Mouse (Mus musculus) limb, embryonic 13.5 days (tissue): Measurements from ENCODE around the gene Clec14a. TPM values are rescaled to one million over a fixed set of nuclear protein-coding genes. Genes with fewer than 3 reads are reported as not detected.
"Not testable (repeated sequence)": the region's sequence is repeated elsewhere in the genome, so short reads cannot be mapped to it uniquely, and the experiment has no call there.

Experiments used
- ATAC-seq: fragments of 200-750 bp; cut with Nextera tagmentation; 2 replicates; pipeline ENCODE4 v1.8.0; 2017; ENCODE audit warnings: low read depth, moderate number of reproducible peaks, moderate TSS enrichment; ENCODE audit not compliant: low FRiP score
- H3K27ac ChIP-seq: fragments of 300-500 bp; sonication (generic); 2 replicates; pipeline ENCODE4 v1.5.1; 2015; ENCODE audit warnings: inconsistent platforms, mild to moderate bottlenecking, moderate library complexity
- H3K27me3 ChIP-seq: fragments of 300-500 bp; sonication (generic); 2 replicates; pipeline ENCODE4 v1.6.1; 2015; ENCODE audit warnings: mild to moderate bottlenecking, inconsistent platforms
- H3K36me3 ChIP-seq: fragments of 300-500 bp; sonication (generic); 2 replicates; pipeline ENCODE4 v1.6.1; 2015; ENCODE audit warnings: inconsistent platforms, mild to moderate bottlenecking, moderate library complexity
- H3K4me1 ChIP-seq: fragments of 300-500 bp; sonication (generic); 2 replicates; pipeline ENCODE4 v1.6.1; 2015; ENCODE audit warnings: inconsistent platforms
- H3K4me2 ChIP-seq: fragments of 300-500 bp; sonication (generic); replicated peaks from 2 replicates; pipeline ENCODE4 v1.6.1; 2015; ENCODE audit warnings: inconsistent platforms, mild to moderate bottlenecking, moderate library complexity
- H3K4me3 ChIP-seq: fragments of 300-500 bp; sonication (generic); 2 replicates; pipeline ENCODE4 v1.5.1; 2015; ENCODE audit warnings: moderate library complexity, mild to moderate bottlenecking, inconsistent platforms
- H3K9ac ChIP-seq: fragments of 300-500 bp; sonication (generic); 2 replicates; pipeline ENCODE4 v1.6.1; 2015; ENCODE audit warnings: mild to moderate bottlenecking, inconsistent platforms
- H3K9me3 ChIP-seq: fragments of 300-500 bp; sonication (generic); 2 replicates; pipeline ENCODE4 v1.6.1; 2016; ENCODE audit warnings: inconsistent platforms
- WGBS: fragments of 180-500 bp; shearing (Covaris S2); methylation state at CpG from one replicate; pipeline ENCODE4 v1.1.7; 2015; 5-methylcytosine and 5-hydroxymethylcytosine counted together
- polyA plus RNA-seq: library from polyadenylated mRNA; unstranded; fragments of >200 nt; fragmentation: Nextera tagmentation; extraction: Ambion mirVana; gene quantifications from 2 replicates; pipeline ENCODE4 v1.2.1, GENCODE M21; 2015

The Clec14a gene
- polyA plus RNA-seq: 15.0 and 15.4 TPM in 2 replicates

- H3K9ac ChIP-seq: peak within 1 kb of the TSS; percentile 75
- peak; percentile 88 for ATAC-seq
These were observed at the start of gene Clec14a for GRCm38 (mm10) chr12:58268563-58269501. TSS of gene Clec14a (minus strand) at chr12:58269290.

DNA sequence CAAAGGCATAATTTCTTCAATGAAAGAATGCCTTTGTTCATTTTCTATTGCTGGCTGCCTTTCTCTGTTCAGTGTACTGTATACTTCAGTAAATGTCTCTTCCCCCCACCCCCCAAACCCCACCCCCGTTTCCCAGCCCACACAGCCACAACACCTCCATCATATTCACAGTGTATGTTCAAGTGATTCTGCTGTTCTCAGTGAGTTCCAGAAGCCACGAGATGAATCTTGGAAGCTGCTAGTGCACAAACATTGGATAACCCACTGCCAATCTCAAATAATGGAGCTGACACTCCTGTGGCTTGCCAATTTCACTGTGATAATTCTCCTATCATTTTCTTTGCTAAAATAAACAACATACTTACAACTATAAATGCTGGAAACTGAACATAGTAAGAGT, 38.7 kb upstream of the Clec14a start:
- no peak for ATAC-seq
- Histone ChIP-seq H3K27me3 (no peaks in the 10 kb centered on the region), H3K4me3 (no peak overlapping the region), H3K9ac (no peak overlapping the region), H3K36me3 (no peaks in the 10 kb centered on the region), H3K9me3 (no peaks in the 10 kb centered on the region), H3K27ac (no peak overlapping the region), H3K4me2 (no peak overlapping the region), H3K4me1 (no peaks in the 10 kb centered on the region)
- 75% methylated on average over 2 of the region's 2 CpGs for WGBS

More at GRCm38 (mm10) chr12:58268563-58269501, at the start of gene Clec14a:
- no peaks in the 10 kb centered on the region for H3K27me3 ChIP-seq
- H3K27ac ChIP-seq: peak within 1 kb of the TSS; percentile 97
- H3K36me3 ChIP-seq: no peaks in the 10 kb centered on the region
- 2% methylated on average over 32 of the region's 32 CpGs for WGBS
- H3K4me1 ChIP-seq: peaks cover 34% of the 10 kb centered on the region
- peak within 1 kb of the TSS; percentile 49 for H3K4me3 ChIP-seq
- H3K9me3 ChIP-seq: no peaks in the 10 kb centered on the region
- H3K4me2 ChIP-seq: peak within 1 kb of the TSS; percentile 76

- H3K36me3 ChIP-seq, H3K4me3 ChIP-seq, H3K27me3 ChIP-seq, H3K27ac ChIP-seq, H3K9me3 ChIP-seq, H3K4me1 ChIP-seq, H3K4me2 ChIP-seq, H3K9ac ChIP-seq, ATAC-seq: not testable (repeated sequence)
- WGBS: 71% methylated on average over 8 of the region's 8 CpGs
These were observed 37.3 kb upstream of the Clec14a start for GRCm38 (mm10) chr12:58306402-58306801.

GRCm38 (mm10) chr12:58305567-58305966, 36.5 kb upstream of the Clec14a start:
- no peak for ATAC-seq
- H3K4me1 ChIP-seq: no peaks in the 10 kb centered on the region
- no peaks in the 10 kb centered on the region for H3K27me3 ChIP-seq
- no peaks in the 10 kb centered on the region for H3K9me3 ChIP-seq
- H3K4me2 ChIP-seq: no peak overlapping the region
- H3K36me3 ChIP-seq: no peaks in the 10 kb centered on the region
- WGBS: 68% methylated on average over 2 of the region's 2 CpGs
- no peak overlapping the region for H3K4me3 ChIP-seq
- no peak overlapping the region for H3K27ac ChIP-seq
- no peak overlapping the region for H3K9ac ChIP-seq

DNA sequence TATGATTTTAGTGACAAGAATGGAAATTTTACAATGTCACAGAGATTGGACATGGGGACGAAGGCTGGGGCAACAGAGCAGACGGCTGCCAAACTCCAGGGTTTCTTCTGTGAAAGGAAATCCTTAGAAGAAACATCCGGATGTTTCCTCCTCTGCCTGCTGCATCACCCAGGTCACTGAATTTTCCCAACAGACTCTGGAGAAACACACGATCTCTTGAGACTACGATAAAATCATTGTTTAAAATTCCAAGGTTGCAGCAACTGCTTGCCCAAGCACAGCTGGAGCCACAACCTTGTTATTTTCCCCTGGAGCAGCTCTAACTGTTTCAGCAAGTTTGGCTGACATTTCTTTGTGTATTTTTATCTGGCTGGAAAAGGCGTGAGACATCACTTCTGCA, 27.9 kb upstream of the Clec14a start:
- no peaks in the 10 kb centered on the region for H3K27me3 ChIP-seq
- WGBS: 78% methylated on average over 6 of the region's 6 CpGs
- no peak overlapping the region for H3K4me3 ChIP-seq
- no peaks in the 10 kb centered on the region for H3K9me3 ChIP-seq
- H3K36me3 ChIP-seq: no peaks in the 10 kb centered on the region
- no peaks in the 10 kb centered on the region for H3K4me1 ChIP-seq
- H3K4me2 ChIP-seq: no peak overlapping the region
- no peak overlapping the region for H3K27ac ChIP-seq
- H3K9ac ChIP-seq: no peak overlapping the region
- ATAC-seq: no peak

DNA sequence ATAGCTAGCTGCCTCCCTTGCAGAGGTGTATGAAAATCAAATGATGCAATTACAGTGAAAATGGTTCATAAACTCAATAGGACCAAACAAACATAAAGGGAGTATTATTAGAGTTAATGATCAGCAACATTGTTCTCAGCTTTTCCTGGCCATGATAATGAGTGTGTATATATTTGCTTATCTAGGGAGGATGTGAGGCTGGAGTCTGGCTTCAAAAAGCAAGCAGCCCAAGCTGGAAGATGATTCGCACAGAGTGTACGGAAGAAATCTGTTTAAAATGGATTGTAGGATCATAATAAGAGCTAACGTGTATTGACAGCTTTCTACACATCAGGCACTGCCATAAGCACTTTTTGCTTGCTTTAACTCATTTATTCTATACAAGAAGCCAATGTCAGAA, 16.8 kb upstream of the Clec14a start:
- WGBS: 92% methylated on average over 3 of the region's 3 CpGs
- no peaks in the 10 kb centered on the region for H3K27me3 ChIP-seq
- no peaks in the 10 kb centered on the region for H3K9me3 ChIP-seq
- no peak overlapping the region for H3K9ac ChIP-seq
- no peak overlapping the region for H3K27ac ChIP-seq
- no peaks in the 10 kb centered on the region for H3K36me3 ChIP-seq
- no peak overlapping the region for H3K4me3 ChIP-seq
- H3K4me1 ChIP-seq: 0 out of 2 replicates have a peak, but pooled peaks cover 2% of the 10 kb centered on the region
- H3K4me2 ChIP-seq: no peak overlapping the region
- no peak for ATAC-seq

DNA sequence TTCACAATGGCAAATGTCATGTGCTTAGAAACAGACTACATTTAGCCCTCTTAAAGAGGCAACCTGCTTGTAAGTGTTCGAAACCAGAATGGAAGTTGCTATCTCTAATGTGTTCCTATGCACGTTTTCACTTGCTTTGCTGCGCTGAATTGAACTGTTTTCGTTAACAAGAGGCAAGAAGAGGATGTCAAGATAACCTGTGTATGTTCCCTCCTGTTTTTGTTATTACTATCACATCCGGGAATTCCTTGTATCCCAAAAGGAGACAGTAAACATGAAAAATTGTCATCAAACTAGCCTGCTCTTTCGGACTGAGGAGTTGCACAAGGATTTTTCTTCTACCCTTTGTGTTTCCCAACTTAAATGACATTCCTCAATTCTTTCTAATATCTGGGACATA, 1.4 kb upstream of the Clec14a start:
- Histone ChIP-seq H3K27me3 (no peaks in the 10 kb centered on the region), H3K9ac (no peak overlapping the region), H3K4me1 (peaks cover 34% of the 10 kb centered on the region), H3K9me3 (no peaks in the 10 kb centered on the region), H3K27ac (no peak overlapping the region), H3K4me2 (no peak overlapping the region), H3K4me3 (no peak overlapping the region), H3K36me3 (no peaks in the 10 kb centered on the region)
- 90% methylated on average over 6 of the region's 6 CpGs for WGBS
- no peak for ATAC-seq

DNA sequence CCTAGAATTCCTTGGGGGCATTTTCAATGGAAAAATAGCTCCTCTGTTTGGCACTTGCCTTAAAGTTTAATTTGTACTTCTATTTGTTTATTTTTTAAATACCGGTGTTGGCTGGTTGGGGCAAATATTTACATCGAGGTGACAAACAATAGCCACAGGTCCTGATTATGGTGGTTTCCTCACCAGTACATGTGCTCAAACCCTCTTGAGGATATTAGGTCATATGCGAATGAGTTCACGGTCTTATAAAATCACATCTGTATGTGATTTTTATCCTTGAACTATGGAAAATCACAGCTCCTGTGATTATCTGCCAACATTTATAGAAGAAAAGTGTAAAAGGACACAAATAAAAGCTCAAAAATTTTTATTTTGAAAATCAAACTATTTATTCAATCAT, 415 bp upstream of the Clec14a start:
- peak overlapping the region; percentile 97 for H3K27ac ChIP-seq
- H3K27me3 ChIP-seq: no peaks in the 10 kb centered on the region
- no peaks in the 10 kb centered on the region for H3K9me3 ChIP-seq
- WGBS: 30% methylated on average over 4 of the region's 4 CpGs
- H3K9ac ChIP-seq: no peak overlapping the region
- peak; percentile 59 for ATAC-seq
- peak overlapping the region; percentile 76 for H3K4me2 ChIP-seq
- H3K4me3 ChIP-seq: no peak overlapping the region
- no peaks in the 10 kb centered on the region for H3K36me3 ChIP-seq
- H3K4me1 ChIP-seq: peaks cover 34% of the 10 kb centered on the region

DNA sequence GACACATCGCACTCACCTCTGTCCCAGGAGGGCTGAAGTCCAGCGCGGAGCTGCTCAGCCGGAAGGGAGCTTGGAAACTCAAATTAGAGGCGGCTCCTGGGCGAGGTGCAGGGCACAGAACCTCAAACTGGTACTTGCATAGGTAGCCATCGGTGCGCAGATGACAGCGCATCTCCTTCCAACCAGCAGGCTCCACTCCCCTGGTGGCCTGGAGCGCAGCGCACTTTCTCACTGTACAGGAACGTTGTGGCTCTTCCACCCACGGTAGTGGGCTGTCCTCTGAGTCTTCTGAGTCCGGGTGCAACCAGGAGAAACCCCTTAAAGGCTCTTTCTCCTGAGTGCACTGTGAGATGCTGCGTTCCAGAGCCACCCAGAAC, 916 bp downstream of the Clec14a start:
- Histone ChIP-seq H3K9ac (peak overlapping the region; percentile 75), H3K36me3 (no peaks in the 10 kb centered on the region), H3K27me3 (no peaks in the 10 kb centered on the region), H3K4me1 (peaks cover 34% of the 10 kb centered on the region), H3K9me3 (no peaks in the 10 kb centered on the region), H3K4me2 (peak overlapping the region; percentile 76), H3K4me3 (peak overlapping the region; percentile 49), H3K27ac (peak overlapping the region; percentile 97)
- WGBS: 5% methylated on average over 15 of the region's 15 CpGs
- ATAC-seq: peak; percentile 58

DNA sequence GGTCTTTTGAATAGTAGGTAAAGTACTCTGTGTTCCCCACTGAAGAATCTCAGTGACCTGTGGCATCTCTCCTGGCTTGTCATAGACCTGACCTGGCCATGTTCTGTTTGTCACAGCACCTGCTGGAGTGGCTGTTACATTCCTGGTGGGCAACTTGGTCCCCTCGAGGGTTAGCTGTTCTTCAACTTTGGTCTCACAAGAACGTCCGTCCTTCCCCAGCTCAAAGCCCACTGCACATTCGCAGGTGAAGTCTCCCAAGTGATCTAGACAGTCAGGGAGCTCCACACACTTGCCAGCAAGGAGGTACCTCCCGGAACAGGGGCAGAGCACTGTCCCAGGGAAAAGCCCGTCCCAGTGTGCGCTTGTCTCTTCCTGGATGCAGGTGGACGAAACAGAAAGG, 1.3 kb downstream of the Clec14a start:
- Histone ChIP-seq H3K9me3 (no peaks in the 10 kb centered on the region), H3K4me3 (peak overlapping the region; percentile 49), H3K4me2 (peak overlapping the region; percentile 76), H3K27me3 (no peaks in the 10 kb centered on the region), H3K36me3 (no peaks in the 10 kb centered on the region), H3K4me1 (peaks cover 34% of the 10 kb centered on the region), H3K9ac (peak overlapping the region; percentile 75), H3K27ac (peak overlapping the region; percentile 97)
- 34% methylated on average over 8 of the region's 8 CpGs for WGBS
- ATAC-seq: no peak

GRCm38 (mm10) chr12:58251901-58252300, 17.2 kb downstream of the Clec14a start:
- Histone ChIP-seq H3K9ac (no peak overlapping the region), H3K4me3 (no peak overlapping the region), H3K27ac (no peak overlapping the region), H3K4me1 (no peaks in the 10 kb centered on the region), H3K9me3 (no peaks in the 10 kb centered on the region), H3K36me3 (no peaks in the 10 kb centered on the region), H3K4me2 (no peak overlapping the region), H3K27me3 (no peaks in the 10 kb centered on the region)
- 90% methylated on average over 1 of the region's 1 CpGs for WGBS
- ATAC-seq: no peak

- H3K36me3 ChIP-seq: no peaks in the 10 kb centered on the region
These were observed 36.6 kb downstream of the Clec14a start for GRCm38 (mm10) chr12:58232489-58232888.

More at GRCm38 (mm10) chr12:58232489-58232888, 36.6 kb downstream of the Clec14a start:
- Histone ChIP-seq H3K4me1 (no peaks in the 10 kb centered on the region), H3K9ac (no peak overlapping the region), H3K27ac (no peak overlapping the region), H3K4me3 (no peak overlapping the region), H3K27me3 (no peaks in the 10 kb centered on the region), H3K9me3 (no peaks in the 10 kb centered on the region), H3K4me2 (no peak overlapping the region)
- no peak for ATAC-seq
- 80% methylated on average over 2 of the region's 2 CpGs for WGBS
